Mouse (Mus musculus) liver, embryonic 14.5 days (tissue): ENCODE measurements at regions not wholly inside any gene's neighbourhood (a gene's known extent, or its start where the extent isn't known, plus 50 kb on each side); places are given as distances from the start of the nearest gene placed in this dataset.

ENCODE experiments used
- CTCF ChIP-seq: IDR thresholded peaks from 2 replicates; pipeline ENCODE4 v1.5.1; 2016; ENCODE audit warnings: antibody characterized with exemption, low read depth, control low read depth
- EP300 ChIP-seq: IDR thresholded peaks from 2 replicates; pipeline ENCODE4 v1.6.1; 2016; ENCODE audit warnings: antibody characterized with exemption, low read depth

GRCm38 (mm10) chr14:114804643-114805042 is 287.4 kb upstream of the Gpc5 start:
- no peak for TF ChIP-seq CTCF
- TF ChIP-seq EP300 = no peak
